Mouse (Mus musculus) frontal cortex, adult (tissue): ENCODE results near the gene Neurl4.
"Not testable (repeated sequence)": the region's sequence is repeated elsewhere in the genome, so short reads cannot be mapped to it uniquely, and the experiment has no call there.

Experiments
- ATAC-seq: cut with Nextera tagmentation; 2 replicates; pipeline ENCODE4 v1.9.2; 2017; ENCODE audit warnings: mild to moderate bottlenecking, moderate library complexity, mixed read lengths; ENCODE audit not compliant: low TSS enrichment

The Neurl4 gene

DNA sequence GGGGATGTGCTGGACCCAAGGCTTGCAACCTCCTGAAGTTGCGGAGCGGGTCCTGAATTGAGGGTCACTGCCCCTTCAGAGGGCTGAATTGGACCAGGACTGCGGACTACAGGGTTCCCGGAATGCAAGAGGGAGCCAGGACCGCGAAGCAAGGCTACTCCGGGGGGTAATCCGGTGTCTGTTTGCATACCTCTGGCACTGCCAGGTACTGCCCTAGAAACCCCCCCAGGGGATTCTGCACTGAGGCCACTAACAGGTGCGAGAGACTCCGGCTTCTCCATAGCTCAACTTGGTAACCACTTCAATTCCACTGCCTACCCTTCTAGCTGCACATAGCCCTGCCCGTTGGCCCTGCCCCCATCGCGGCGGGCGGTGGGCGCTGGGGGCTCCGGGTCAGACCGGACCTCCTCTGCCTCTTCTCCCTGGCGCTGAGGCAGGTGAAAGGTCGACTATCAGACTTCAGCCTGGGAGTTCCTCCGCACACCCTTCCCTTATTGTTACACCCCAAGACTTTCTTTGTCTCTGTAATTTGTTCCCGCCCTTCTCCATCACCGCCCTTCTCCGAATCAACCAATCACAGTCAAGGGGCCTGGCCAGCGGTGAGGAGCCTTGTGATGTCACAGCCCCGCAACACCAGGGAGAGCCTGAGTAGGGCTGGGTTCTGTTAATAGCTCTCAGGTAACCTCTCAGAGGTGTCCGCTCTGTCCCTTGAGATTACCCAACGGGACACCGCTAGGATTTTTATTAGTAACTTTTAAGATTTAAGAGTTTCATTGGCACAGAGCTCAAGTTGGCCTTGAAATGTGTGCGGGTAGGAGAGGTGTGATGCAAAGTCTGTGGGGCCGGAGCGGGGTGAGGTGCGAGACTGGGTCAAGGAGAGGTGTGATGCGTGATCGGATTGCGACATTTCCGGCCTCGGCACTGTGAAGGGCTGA is at the start of gene Neurl4, which contains the start of gene 2810408A11Rik:
Gene Neurl4, plus strand, starts transcription at position 602 of the 935 bp plus-strand sequence.
Gene 2810408A11Rik, minus strand, starts transcription at position 517 of the 935 bp plus-strand sequence.
- ATAC-seq: peak; percentile 92

DNA sequence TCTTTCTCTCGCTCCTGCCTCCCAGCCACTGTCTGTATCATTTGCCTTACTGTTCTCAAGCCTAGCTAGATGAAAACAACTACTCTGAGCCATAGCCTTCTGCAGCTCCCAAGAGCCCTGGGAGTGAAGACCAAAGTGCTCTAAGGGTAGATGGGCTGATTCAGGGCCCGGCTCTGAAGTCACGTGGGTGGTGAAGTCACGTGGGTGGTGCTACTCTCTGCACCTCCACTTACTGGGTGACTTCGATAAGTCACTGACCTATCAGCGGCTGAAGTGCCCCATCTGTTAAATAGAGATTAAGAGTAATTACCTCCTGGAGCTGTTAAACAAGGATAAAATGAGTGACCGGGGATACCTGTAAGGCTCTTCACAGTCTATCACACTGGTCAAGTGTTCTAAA is 46.9 kb upstream of the Neurl4 start:
- no peak for ATAC-seq

DNA sequence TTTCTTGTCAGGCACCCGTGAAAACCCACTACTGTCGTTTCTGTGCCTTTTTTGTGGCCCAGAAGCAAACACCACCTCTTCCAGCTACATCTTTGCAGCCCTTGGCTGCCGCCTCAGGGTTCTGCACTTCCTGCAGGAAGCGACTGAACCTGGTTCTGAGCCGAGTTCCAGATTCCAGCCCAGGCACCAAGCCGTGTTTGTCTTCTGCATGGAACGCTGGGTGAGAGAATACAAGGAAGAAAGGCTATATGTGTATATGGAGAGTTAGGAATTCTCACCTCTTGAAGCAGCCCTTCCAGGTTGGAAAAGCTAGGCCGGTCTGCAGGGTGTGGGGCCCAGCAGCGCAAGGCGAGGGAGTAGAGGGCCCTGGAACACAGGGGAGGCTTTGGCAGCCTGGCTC is 46.2 kb upstream of the Neurl4 start:
- ATAC-seq: no peak

DNA sequence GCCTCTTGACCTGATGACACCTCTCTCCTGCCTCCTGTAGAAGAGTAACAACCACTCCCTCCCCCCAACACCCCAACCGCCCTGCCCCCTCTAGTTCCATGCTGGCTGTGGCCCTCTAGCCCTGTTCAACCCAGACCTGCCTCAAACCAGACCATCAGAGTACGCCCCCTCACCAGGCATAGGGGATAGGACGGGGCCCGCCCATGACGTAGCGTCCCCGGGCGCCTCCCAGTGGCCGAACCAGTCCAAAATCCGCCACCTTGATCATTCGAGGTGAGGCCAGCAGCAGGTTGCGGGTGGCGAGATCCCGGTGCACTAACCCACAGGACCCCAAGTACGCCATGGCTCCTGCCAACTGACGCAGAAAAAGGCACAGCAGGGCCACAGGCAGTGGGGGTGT is 45.5 kb upstream of the Neurl4 start:
- no peak for ATAC-seq

DNA sequence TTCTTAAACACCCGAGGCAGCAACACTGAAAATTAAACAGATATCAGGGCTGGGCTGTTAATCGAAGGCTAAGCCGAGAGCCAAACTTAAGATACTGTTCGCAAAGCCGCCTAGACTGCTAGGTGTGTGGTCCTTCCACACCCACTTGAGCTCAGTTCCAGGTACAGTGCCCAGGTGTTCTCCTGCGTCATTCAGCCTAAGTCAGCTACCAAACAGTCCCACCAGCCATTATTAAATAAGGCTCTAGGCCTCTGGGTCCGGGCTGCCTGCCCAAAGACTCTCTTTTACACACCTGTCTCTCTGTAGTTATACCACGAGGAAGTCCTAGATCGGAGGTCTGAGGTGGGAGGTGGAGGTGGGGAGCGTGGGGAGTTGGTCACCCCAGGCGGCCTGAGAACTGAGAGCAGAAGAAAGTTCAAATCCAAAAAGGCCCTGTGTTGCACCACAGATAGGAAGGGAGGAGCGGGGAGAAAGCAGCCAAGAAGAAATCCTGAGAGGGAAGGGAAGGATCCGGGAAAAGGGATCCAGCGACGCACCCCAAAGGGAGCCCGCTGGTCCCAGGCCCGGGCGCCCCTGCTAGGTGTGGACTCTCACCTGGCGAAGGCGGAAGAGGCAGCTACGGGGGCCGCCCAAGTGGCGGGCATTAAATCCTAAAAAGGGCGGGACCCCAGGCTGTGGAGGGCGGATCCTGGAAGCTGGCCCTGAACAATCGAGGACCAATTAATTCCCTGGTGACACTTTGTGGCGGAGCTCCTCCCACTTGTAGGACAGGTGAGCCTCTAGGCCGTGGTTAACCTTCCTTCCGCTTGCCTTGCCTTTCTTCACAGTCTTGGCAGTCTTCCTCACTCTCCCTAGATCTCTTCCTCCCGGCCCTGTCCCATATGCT is 42.5 kb upstream of the Neurl4 start, which contains the start of gene Tnk1:
Gene Tnk1, minus strand, starts transcription at position 618 of the 886 bp plus-strand sequence.
- no peak for ATAC-seq

GRCm38 (mm10) chr11:69863729-69864128 is 37.1 kb upstream of the Neurl4 start:
- not testable (repeated sequence) for ATAC-seq

DNA sequence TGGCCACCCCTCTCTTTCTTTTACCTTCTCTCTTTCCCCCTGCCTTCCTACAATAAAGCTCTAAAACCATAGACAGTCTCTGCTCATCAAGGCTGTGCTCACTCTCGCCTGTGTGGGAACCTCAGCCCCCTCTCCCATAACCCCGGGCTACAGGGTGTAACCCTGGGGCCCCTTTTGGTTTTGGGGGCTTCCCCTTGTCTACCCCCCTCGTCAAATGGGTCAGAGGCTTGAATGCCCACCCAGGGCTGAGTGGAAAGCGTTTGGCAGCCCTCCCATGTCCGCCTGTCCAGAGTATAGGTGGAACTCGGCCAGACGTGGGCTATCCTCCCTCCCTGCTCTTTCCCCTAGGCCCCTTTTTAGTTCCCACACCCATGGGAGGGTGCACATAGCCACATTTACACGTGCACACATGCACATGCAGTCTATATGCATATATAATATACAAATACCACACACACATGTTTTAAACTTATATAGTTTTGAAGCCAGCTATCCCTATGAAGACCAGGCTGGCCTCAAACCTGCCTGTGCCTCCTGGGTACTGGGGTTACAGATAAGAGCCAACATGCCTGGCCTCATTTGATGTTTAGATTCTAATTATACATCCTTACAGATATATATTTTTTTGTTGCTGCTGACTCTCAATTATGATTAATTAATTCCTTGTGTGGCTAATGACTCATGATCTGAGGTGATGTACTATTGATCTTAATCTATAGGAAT is 36.6 kb upstream of the Neurl4 start:
- ATAC-seq: no peak

DNA sequence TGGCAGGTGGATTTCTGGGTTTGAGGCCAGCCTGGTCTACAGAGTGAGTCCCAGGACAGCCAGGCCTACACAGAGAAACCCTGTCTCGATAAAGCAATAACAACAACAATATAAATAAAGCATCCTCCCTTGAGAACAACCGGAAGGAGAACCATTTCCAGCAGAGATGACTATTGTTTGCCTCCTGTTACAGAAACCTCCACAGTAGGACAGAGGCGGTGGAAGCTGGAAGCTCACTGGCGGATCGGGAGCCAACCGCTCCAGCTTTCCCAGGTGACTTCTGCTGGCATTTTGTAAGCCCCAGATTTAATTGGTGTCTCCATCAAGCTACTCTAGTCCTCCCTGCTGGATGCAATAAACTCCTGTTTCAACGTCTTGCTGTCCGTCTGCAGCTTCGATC is 35.3 kb upstream of the Neurl4 start:
- no peak for ATAC-seq

DNA sequence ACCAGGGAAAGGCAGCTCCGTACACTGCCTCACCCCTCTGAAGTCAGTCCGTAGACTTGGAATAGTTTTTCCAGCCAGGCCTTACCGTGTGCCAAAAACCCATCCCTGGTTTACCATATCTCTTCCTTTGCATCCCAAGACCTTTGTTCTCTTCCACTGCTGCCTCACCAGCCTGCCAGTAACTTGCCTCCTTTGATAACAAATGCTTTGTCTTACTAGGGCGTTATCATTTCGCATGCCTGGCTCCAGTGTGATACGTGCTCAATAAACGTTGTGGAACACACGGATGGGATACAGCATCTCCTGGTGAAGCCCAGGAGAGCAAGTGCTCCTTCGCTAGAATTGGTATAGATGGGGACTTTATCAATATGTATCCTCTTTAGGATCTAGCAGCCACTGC is 33.5 kb upstream of the Neurl4 start:
- no peak for ATAC-seq

GRCm38 (mm10) chr11:69870289-69871069 is 30.4 kb upstream of the Neurl4 start:
- ATAC-seq: no peak

DNA sequence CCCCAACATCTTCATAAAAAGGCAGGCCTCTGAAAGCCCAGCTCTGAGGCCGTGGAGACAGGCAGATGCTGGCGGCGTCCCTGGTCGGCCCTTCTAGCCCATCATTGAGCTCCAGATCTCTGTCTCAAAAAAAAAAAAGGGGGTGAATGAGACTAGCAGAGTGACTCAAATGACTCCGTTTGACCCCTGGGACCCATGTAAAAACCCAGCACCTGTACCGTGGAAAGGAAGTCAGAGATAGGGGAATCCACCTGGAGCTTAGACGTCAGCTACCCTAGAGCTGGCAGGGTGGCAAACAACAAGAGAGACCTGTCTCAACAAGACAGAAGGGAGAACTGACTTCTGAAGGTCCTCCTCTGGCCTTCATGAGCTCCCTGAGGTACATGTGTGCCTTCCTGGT is 29.1 kb upstream of the Neurl4 start:
- no peak for ATAC-seq

DNA sequence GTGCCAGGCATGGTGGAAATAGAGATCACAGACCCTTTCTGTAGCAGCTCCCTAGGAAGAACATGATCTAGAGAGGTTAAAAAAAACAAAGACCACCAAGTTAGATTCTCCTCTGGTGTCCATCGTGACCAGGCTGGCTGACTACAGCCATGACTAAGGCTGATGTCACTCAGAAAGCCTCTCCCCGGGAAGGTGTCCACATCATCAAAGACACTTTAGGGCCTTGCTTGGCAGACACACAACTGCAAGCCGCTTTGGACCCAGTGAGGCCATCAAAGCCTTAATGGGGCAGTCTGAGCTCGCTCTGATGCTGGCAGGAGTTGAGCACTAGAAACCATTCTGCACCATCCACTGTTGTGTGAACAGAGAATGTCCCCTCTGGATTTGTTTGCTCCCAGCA is 28.4 kb upstream of the Neurl4 start:
- ATAC-seq: no peak

GRCm38 (mm10) chr11:69876186-69876585 is 24.7 kb upstream of the Neurl4 start:
- ATAC-seq: no peak

DNA sequence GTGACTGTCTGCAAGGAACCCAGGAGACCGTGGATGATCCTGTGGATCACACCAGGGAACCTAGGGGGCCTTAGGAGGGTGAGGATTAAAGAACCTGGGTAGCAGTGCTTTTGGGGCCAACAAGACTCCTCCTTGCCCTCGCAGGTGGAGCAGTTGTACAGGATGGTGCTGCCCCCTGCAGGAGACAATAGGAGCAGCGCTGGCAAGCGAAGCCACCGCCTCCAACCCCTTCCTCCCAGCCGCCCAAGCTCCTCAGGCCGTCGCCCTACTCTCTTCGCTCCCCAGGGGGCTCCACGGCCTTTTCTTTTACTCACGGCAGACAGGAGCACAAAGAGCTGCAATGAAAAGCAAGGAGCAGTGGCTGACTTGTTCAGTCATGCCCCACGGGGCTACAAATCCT is 24.0 kb upstream of the Neurl4 start:
- ATAC-seq: peak; percentile 66; the same call in 1 of the 2 replicates

- ATAC-seq: no peak
Measured at GRCm38 (mm10) chr11:69877878-69878277, 23.0 kb upstream of the Neurl4 start, which contains the start of gene Tmem95. Gene Tmem95, minus strand, starts transcription at chr11:69878018.

DNA sequence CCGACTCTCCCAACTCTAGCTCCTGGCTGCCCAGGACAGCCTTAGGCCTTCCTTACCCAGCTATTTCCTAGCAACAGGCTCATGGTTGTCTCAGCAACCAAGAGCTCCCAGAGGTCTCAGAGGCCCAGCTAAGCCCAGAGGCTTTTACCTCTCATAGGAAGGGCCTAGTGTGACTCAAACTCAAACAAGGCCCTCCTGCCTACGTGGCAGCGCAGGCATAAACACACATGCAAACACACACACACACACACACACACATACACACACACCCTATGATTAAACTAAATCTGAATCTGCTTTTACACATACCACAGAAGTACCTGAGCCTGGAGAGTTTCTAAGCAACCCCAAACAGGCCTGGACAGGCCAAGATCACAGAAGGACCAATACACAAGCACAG is 22.5 kb upstream of the Neurl4 start:
- no peak for ATAC-seq

GRCm38 (mm10) chr11:69878952-69879351 is 21.9 kb upstream of the Neurl4 start:
- ATAC-seq: no peak

- ATAC-seq: no peak
Measured at GRCm38 (mm10) chr11:69879711-69880110, 21.2 kb upstream of the Neurl4 start.

GRCm38 (mm10) chr11:69880506-69880852 is 20.4 kb upstream of the Neurl4 start:
- 0 out of 2 replicates have a peak, but pooled peaks have one; percentile 35 for ATAC-seq

DNA sequence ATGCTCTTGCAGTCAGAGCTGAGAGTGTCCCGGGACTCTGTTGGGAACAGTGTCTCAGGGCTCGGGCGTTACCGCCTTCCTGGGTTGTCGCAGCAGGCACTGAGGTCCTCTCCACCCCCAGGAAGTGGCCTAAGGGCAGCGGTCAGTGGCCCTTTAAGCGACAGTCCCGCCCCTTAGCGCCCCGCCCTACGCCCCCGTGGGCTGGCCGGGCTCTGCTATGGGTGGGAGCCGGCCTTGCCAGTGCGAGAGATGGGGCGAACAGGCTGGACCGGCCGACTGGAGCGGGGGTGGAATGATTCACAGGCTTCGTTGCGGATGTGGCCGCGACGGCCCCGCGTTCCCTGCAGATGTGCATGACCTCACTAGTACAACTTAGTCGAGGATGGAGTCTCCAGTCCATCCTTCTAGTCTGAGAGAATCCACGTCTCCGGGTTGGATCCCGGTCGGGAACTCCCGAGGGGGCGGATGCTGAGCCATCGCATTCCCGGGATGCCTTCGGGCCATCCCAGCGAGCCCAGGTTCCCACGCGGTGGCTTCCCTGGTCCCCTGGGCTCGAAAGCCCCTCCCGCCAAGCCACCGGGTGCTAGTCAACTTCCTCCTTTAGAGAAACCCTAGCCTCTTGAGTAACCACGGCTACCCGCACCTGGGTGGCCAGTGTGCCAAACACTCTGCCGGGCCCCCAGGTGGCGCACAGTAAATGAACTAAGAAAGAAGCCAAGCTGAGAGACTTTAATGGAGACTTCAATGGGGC is 19.8 kb upstream of the Neurl4 start, which contains the start of gene Kctd11:
Gene Kctd11, minus strand, starts transcription at position 554 of the 751 bp plus-strand sequence.
- ATAC-seq: peak; percentile 62; the same call in 1 of the 2 replicates
